ENCODE assay signal across 8 mouse cellular contexts in the genomic region with DNA sequence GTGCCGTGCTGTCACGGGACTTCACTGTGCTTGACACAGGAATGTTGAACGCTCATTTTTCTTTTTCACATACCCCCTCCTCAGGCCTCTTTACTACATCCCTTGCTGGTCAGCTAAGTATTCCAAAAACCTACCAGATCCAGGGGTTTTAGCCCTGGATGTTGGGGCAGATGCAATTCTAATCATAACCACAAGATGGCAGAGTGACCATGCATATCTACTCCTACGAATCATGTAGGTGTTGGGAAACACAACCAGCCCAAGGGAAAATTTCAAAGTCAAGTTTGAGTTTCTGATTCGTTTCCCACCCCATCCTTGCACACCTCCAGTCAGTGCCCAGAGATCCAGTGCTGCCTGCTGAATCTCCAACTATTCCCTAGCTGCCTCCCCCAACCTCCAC. TPM values are rescaled to one million over a fixed set of nuclear protein-coding genes. Genes with fewer than 3 reads are reported as not detected.
DNase-seq lines count a peak whose midpoint lies in the region; ATAC-seq lines count a peak whose summit lies in the region.

No protein-coding gene starts in this region.

- peak; percentile 94 for DNase-seq in heart, adult 11 months
- DNase-seq in heart, embryonic 10.5 days (ENCODE audit: low spot score), result no peak
- peak; percentile 66 for DNase-seq in adrenal gland, postnatal 14 days
- DNase-seq in forebrain, embryonic 11.5 days (ENCODE audit: low spot score), result peak; percentile 72
- DNase-seq in hindbrain, embryonic 14.5 days (ENCODE audit: low spot score), result peak; percentile 84
- peak; percentile 33 to 45 for DNase-seq in left cerebral cortex, adult 8-10 months (ENCODE audit: low spot score in 2 of 2)
- DNase-seq in skeletal muscle tissue, adult 2 months (ENCODE audit: low read depth, low spot score), result peak; percentile 71

- peaks cover 16% of the 10 kb centered on the region for H3K4me1 ChIP-seq in heart, embryonic 10.5 days
- H3K4me1 ChIP-seq in forebrain, embryonic 11.5 days (replicated peaks; ENCODE audit: control insufficient read depth, insufficient read depth, low read length), result no peaks in the 10 kb centered on the region
- no peaks in the 10 kb centered on the region; the same call in 1 of the 2 replicates for H3K4me1 ChIP-seq in hindbrain, embryonic 14.5 days (replicated peaks; ENCODE audit: control insufficient read depth, insufficient read depth, low read length)
- H3K4me1 ChIP-seq in megakaryocyte, embryonic 14.5 days, result peaks cover 4% of the 10 kb centered on the region

- H3K9ac ChIP-seq in forebrain, embryonic 11.5 days (ENCODE audit: low read length), result no peak overlapping the region
- H3K9ac ChIP-seq in hindbrain, embryonic 14.5 days, result no peak overlapping the region

- H3K4me2 ChIP-seq in forebrain, embryonic 11.5 days (ENCODE audit: low read depth, low read length, severe bottlenecking), result no peak overlapping the region
- H3K4me2 ChIP-seq in hindbrain, embryonic 14.5 days (replicated peaks), result no peak overlapping the region

- ATAC-seq in forebrain, embryonic 11.5 days (replicated peaks; ENCODE audit: low FRiP score), result no peak
- ATAC-seq in hindbrain, embryonic 14.5 days (ENCODE audit: low FRiP score), result no peak

- H3K9me3 ChIP-seq in heart, embryonic 10.5 days, result no peaks in the 10 kb centered on the region
- H3K9me3 ChIP-seq in forebrain, embryonic 11.5 days (ENCODE audit: control insufficient read depth, low read length), result no peaks in the 10 kb centered on the region
- no peaks in the 10 kb centered on the region for H3K9me3 ChIP-seq in hindbrain, embryonic 14.5 days (ENCODE audit: control insufficient read depth, low read length)
- 0 out of 2 replicates have a peak, but pooled peaks cover 4% of the 10 kb centered on the region for H3K9me3 ChIP-seq in megakaryocyte, embryonic 14.5 days

- no peak overlapping the region for H3K27ac ChIP-seq in heart, embryonic 10.5 days
- no peak overlapping the region for H3K27ac ChIP-seq in forebrain, embryonic 11.5 days (ENCODE audit: low read depth, low read length)
- no peak overlapping the region for H3K27ac ChIP-seq in hindbrain, embryonic 14.5 days

- no peak overlapping the region for H3K4me3 ChIP-seq in heart, embryonic 10.5 days
- no peak overlapping the region for H3K4me3 ChIP-seq in forebrain, embryonic 11.5 days (ENCODE audit: low read depth, low read length)
- no peak overlapping the region for H3K4me3 ChIP-seq in hindbrain, embryonic 14.5 days (replicated peaks; ENCODE audit: low read length)
- H3K4me3 ChIP-seq in megakaryocyte, embryonic 14.5 days (replicated peaks), result peak overlapping the region; percentile 71

- 20% methylated on average over 5 of the region's 5 CpGs for WGBS in heart, embryonic 10.5 days
- 23% methylated on average over 5 of the region's 5 CpGs for WGBS in forebrain, embryonic 11.5 days
- 23% methylated on average over 5 of the region's 5 CpGs for WGBS in hindbrain, embryonic 14.5 days

- peaks cover 25% of the 10 kb centered on the region for H3K36me3 ChIP-seq in heart, embryonic 10.5 days
- H3K36me3 ChIP-seq in forebrain, embryonic 11.5 days (ENCODE audit: control insufficient read depth, insufficient read depth, low read length), result no peaks in the 10 kb centered on the region; the same call in 1 of the 2 replicates
- H3K36me3 ChIP-seq in hindbrain, embryonic 14.5 days (replicated peaks; ENCODE audit: control insufficient read depth, insufficient read depth), result peaks cover 25% of the 10 kb centered on the region
- peaks cover 25% of the 10 kb centered on the region for H3K36me3 ChIP-seq in megakaryocyte, embryonic 14.5 days (replicated peaks; ENCODE audit: low read length)

- H3K27me3 ChIP-seq in heart, embryonic 10.5 days (ENCODE audit: insufficient read depth, poor library complexity, severe bottlenecking), result peaks cover 10% of the 10 kb centered on the region; the same call in 1 of the 2 replicates
- H3K27me3 ChIP-seq in forebrain, embryonic 11.5 days (ENCODE audit: control insufficient read depth, insufficient read depth, low read length), result no peaks in the 10 kb centered on the region; the same call in 1 of the 2 replicates
- no peaks in the 10 kb centered on the region for H3K27me3 ChIP-seq in hindbrain, embryonic 14.5 days (ENCODE audit: control insufficient read depth, insufficient read depth, low read length)
- peaks cover 34% of the 10 kb centered on the region for H3K27me3 ChIP-seq in megakaryocyte, embryonic 14.5 days (replicated peaks)

RNA-seq across cellular contexts. Expression of a gene that starts 28.6 kb away (rescaled TPM):
- 119 and 176 TPM in 2 replicates for polyA plus RNA-seq in heart, embryonic 10.5 days (2016; fragmentation: Nextera tagmentation; extraction: Ambion mirVana)
- 184 and 213 TPM in 2 replicates for total RNA-seq in adrenal gland, postnatal 14 days (2021)
- polyA plus RNA-seq in forebrain, embryonic 11.5 days (2014; fragmentation: Nextera tagmentation; extraction: Ambion mirVana), result 45.5 and 48.2 TPM in 2 replicates
- 81.7 and 91.6 TPM in 2 replicates for polyA plus RNA-seq in hindbrain, embryonic 14.5 days (2014; fragmentation: Nextera tagmentation; extraction: Ambion mirVana)
- 100 to 1,000 TPM; 390 to 413 (median 399) TPM for total RNA-seq in left cerebral cortex, adult 8-10 months (2022)
- polyA plus RNA-seq in megakaryocyte, embryonic 14.5 days (2012; ENCODE audit: insufficient read depth, low replicate concordance), result 3.4 and 10.7 TPM in 2 replicates

RNA-seq across cellular contexts. Expression of a gene that starts 55.6 kb away (rescaled TPM):
- 0.12 and 0.14 TPM in 2 replicates for polyA plus RNA-seq in heart, embryonic 10.5 days (2016; fragmentation: Nextera tagmentation; extraction: Ambion mirVana)
- total RNA-seq in adrenal gland, postnatal 14 days (2021), result 0.41 and 0.48 TPM in 2 replicates
- polyA plus RNA-seq in forebrain, embryonic 11.5 days (2014; fragmentation: Nextera tagmentation; extraction: Ambion mirVana), result 0.35 and 0.37 TPM in 2 replicates
- 4.4 and 4.5 TPM in 2 replicates for polyA plus RNA-seq in hindbrain, embryonic 14.5 days (2014; fragmentation: Nextera tagmentation; extraction: Ambion mirVana)
- total RNA-seq in left cerebral cortex, adult 8-10 months (2022), result 100 to 1,000 TPM in 1 of 4 experiments, 10 to 100 TPM in 3; 92.3 to 104 (median 96.8) TPM
- not detected in 2 replicates for polyA plus RNA-seq in megakaryocyte, embryonic 14.5 days (2012; ENCODE audit: insufficient read depth, low replicate concordance)
